Mouse (Mus musculus): ENCODE results near the gene Bglap2. TPM values are rescaled to one million over a fixed set of nuclear protein-coding genes. Genes with fewer than 3 reads are reported as not detected.

The Bglap2 gene
- not detected for polyA plus RNA-seq (2014; fragmentation: Illumina TruSeq; extraction: RNeasy Lipid Tissue Mini Kit (QIAGEN cat#74804))

GRCm38 (mm10) chr3:88378599-88378998, at the start of gene Bglap2:
Gene Bglap2 (minus strand): TSS chr3:88378699.

GRCm38 (mm10) chr3:88424605-88425329, 46.3 kb upstream of the Bglap2 start, which contains the start of gene Slc25a44:
Gene Slc25a44 (minus strand): TSS chr3:88425139.

GRCm38 (mm10) chr3:88409741-88410644, 31.5 kb upstream of the Bglap2 start, which contains the start of gene Pmf1:
Gene Pmf1 (minus strand): TSS chr3:88410331.

GRCm38 (mm10) chr3:88384364-88384763, 5.9 kb upstream of the Bglap2 start, which contains the start of gene Bglap:
Gene Bglap (minus strand): TSS chr3:88384464.

GRCm38 (mm10) chr3:88372643-88373042, 5.9 kb downstream of the Bglap2 start, which contains the start of gene Bglap3:
Gene Bglap3 (minus strand): TSS chr3:88372743.

GRCm38 (mm10) chr3:88364337-88364736, 14.2 kb downstream of the Bglap2 start, which contains the start of gene Paqr6:
Gene Paqr6 (plus strand): TSS chr3:88364584.

GRCm38 (mm10) chr3:88336058-88337013, 42.2 kb downstream of the Bglap2 start, which contains the start of the genes Tmem79 and Smg5:
Gene Tmem79 (minus strand): TSS chr3:88336148.
Gene Smg5 (plus strand): TSS chr3:88336260.

Other genes with a start within 250 kb of the Bglap2 start
- gene Mef2d, start 236.3 kb downstream of the Bglap2 start, polyA plus RNA-seq (2014; fragmentation: Illumina TruSeq; extraction: RNeasy Lipid Tissue Mini Kit (QIAGEN cat#74804)): 12.0 TPM
- not detected for gene Rhbg, start 124.0 kb downstream of the Bglap2 start, polyA plus RNA-seq (2014; fragmentation: Illumina TruSeq; extraction: RNeasy Lipid Tissue Mini Kit (QIAGEN cat#74804))
- gene Gm38392, start 91.5 kb downstream of the Bglap2 start, polyA plus RNA-seq (2014; fragmentation: Illumina TruSeq; extraction: RNeasy Lipid Tissue Mini Kit (QIAGEN cat#74804)): not detected
- 6.1 TPM for gene Tsacc, start 81.7 kb downstream of the Bglap2 start, polyA plus RNA-seq (2014; fragmentation: Illumina TruSeq; extraction: RNeasy Lipid Tissue Mini Kit (QIAGEN cat#74804))
- gene Cct3, start 81.6 kb downstream of the Bglap2 start, polyA plus RNA-seq (2014; fragmentation: Illumina TruSeq; extraction: RNeasy Lipid Tissue Mini Kit (QIAGEN cat#74804)): 183 TPM
- gene Glmp, start 53.7 kb downstream of the Bglap2 start, polyA plus RNA-seq (2014; fragmentation: Illumina TruSeq; extraction: RNeasy Lipid Tissue Mini Kit (QIAGEN cat#74804)): 1.7 TPM
- gene Tmem79, start 42.6 kb downstream of the Bglap2 start, polyA plus RNA-seq (2014; fragmentation: Illumina TruSeq; extraction: RNeasy Lipid Tissue Mini Kit (QIAGEN cat#74804)): not detected
- gene Smg5, start 42.4 kb downstream of the Bglap2 start, polyA plus RNA-seq (2014; fragmentation: Illumina TruSeq; extraction: RNeasy Lipid Tissue Mini Kit (QIAGEN cat#74804)): 22.4 TPM
- gene Paqr6, start 14.1 kb downstream of the Bglap2 start, polyA plus RNA-seq (2014; fragmentation: Illumina TruSeq; extraction: RNeasy Lipid Tissue Mini Kit (QIAGEN cat#74804)): 1.00 TPM
- not detected for gene Bglap3, start 6.0 kb downstream of the Bglap2 start, polyA plus RNA-seq (2014; fragmentation: Illumina TruSeq; extraction: RNeasy Lipid Tissue Mini Kit (QIAGEN cat#74804))
- not detected for gene Bglap, start 5.8 kb upstream of the Bglap2 start, polyA plus RNA-seq (2014; fragmentation: Illumina TruSeq; extraction: RNeasy Lipid Tissue Mini Kit (QIAGEN cat#74804))
- gene Pmf1, start 31.6 kb upstream of the Bglap2 start, polyA plus RNA-seq (2014; fragmentation: Illumina TruSeq; extraction: RNeasy Lipid Tissue Mini Kit (QIAGEN cat#74804)): 5.2 TPM
- gene Slc25a44, start 46.4 kb upstream of the Bglap2 start, polyA plus RNA-seq (2014; fragmentation: Illumina TruSeq; extraction: RNeasy Lipid Tissue Mini Kit (QIAGEN cat#74804)): 11.5 TPM
- 4.3 TPM for gene Sema4a, start 82.5 kb upstream of the Bglap2 start, polyA plus RNA-seq (2014; fragmentation: Illumina TruSeq; extraction: RNeasy Lipid Tissue Mini Kit (QIAGEN cat#74804))
- gene Lmna, start 131.3 kb upstream of the Bglap2 start, polyA plus RNA-seq (2014; fragmentation: Illumina TruSeq; extraction: RNeasy Lipid Tissue Mini Kit (QIAGEN cat#74804)): 5.7 TPM
- gene Mex3a, start 153.7 kb upstream of the Bglap2 start, polyA plus RNA-seq (2014; fragmentation: Illumina TruSeq; extraction: RNeasy Lipid Tissue Mini Kit (QIAGEN cat#74804)): 26.1 TPM
- not detected for gene Rab25, start 169.6 kb upstream of the Bglap2 start, polyA plus RNA-seq (2014; fragmentation: Illumina TruSeq; extraction: RNeasy Lipid Tissue Mini Kit (QIAGEN cat#74804))
- gene Lamtor2, start 174.4 kb upstream of the Bglap2 start, polyA plus RNA-seq (2014; fragmentation: Illumina TruSeq; extraction: RNeasy Lipid Tissue Mini Kit (QIAGEN cat#74804)): 3.2 TPM
- 24.3 TPM for gene Ubqln4, start 175.1 kb upstream of the Bglap2 start, polyA plus RNA-seq (2014; fragmentation: Illumina TruSeq; extraction: RNeasy Lipid Tissue Mini Kit (QIAGEN cat#74804))
- 43.2 TPM for gene Ssr2, start 197.2 kb upstream of the Bglap2 start, polyA plus RNA-seq (2014; fragmentation: Illumina TruSeq; extraction: RNeasy Lipid Tissue Mini Kit (QIAGEN cat#74804))
- gene Arhgef2, start 227.3 kb upstream of the Bglap2 start, polyA plus RNA-seq (2014; fragmentation: Illumina TruSeq; extraction: RNeasy Lipid Tissue Mini Kit (QIAGEN cat#74804)): 12.9 TPM

Measured in ovary, adult 10 weeks (tissue).